Mouse (Mus musculus) ovary, adult 18-20 months (tissue): ENCODE results near the gene Lpar1.
"Not testable (repeated sequence)": the region's sequence is repeated elsewhere in the genome, so short reads cannot be mapped to it uniquely, and the experiment has no call there.

Source experiments
- DNase-seq: peaks from one replicate; pipeline ENCODE4 v3.0.0; 2022; ENCODE audit warnings: low spot score, mixed read lengths

Gene Lpar1

GRCm38 (mm10) chr4:58545888-58546432 is 7.7 kb downstream of the Lpar1 start:
- DNase-seq = peak; percentile 18

DNA sequence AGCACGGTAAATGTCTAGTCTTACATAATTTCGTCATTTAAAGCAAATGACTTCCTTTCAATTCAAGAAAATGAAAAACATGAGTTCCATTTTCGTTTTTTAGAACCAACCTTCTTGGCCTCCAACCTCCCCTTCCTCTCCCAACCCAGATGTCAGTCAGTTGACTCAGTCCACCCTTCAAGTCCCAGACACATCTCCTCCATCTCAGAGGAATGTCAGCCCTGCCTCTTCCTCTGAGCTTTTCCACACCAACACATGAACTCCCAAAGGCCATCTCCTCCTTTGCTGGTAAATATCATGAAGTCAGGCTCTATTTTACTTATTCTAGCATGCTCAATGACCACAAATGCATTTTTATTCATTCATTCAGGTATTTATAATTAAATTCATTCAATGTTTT is 10.5 kb downstream of the Lpar1 start:
- no peak for DNase-seq

GRCm38 (mm10) chr4:58542656-58543055 is 11.0 kb downstream of the Lpar1 start:
- not testable (repeated sequence) for DNase-seq

DNA sequence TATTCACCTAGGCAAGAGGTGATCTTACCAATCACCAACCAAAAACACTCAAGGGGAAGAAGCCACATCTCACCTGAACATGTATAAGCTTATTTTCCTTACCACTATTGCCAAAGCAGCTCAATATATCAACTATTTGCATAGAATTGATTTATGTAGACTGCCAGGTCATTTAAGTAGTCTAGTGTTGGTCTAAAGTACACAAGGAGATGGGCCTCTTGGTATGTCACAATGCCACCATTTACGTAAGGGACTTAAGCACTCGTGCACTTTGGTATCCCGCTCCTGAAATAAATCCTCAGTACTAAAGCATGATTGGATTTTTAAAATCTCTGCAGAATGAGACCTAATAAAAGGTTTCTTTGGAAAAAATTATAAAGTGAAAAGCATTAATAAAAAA is 12.9 kb downstream of the Lpar1 start:
- DNase-seq = no peak

DNA sequence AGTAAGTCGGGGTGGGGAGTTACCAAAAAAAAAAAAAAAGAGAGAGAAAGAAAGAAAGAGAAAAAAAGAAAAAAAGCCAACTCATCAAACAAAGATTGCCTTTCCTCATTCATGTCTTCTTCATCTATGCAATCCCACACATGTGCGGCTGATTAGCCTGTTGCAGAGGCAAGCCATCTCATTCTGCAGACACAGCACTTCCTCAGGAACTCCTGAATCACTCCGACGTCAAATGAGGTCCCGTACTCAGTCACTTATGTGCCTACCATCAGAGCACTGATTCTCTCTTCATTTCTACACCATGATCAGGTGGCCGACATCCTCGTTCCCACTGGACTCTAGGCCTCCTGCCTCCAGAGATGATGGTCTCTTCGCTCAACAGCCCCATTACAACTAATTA is 13.3 kb downstream of the Lpar1 start:
- no peak for DNase-seq

- no peak for DNase-seq
Observed at GRCm38 (mm10) chr4:58538696-58539095, 15.0 kb downstream of the Lpar1 start.

DNA sequence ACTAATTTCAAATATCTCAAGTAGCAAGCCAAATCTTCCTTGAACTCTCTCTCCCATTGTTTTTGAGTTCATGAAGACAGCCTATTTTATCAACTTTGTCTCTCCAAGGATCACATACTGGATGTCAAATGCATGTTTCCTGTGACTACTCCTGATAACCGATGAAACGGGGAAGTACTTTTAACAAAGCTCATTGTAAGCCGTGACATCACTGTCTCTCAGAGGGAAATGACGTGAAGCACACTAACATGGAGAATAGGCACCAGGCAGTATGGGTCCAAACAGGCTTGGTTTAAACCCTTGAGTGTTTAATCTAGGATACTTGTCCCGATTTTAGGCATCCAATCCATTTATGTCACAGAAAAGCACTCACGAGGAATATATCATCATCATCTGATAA is 17.9 kb downstream of the Lpar1 start:
- DNase-seq = no peak

- DNase-seq = no peak
Observed at GRCm38 (mm10) chr4:58534726-58535350, 18.9 kb downstream of the Lpar1 start.

DNA sequence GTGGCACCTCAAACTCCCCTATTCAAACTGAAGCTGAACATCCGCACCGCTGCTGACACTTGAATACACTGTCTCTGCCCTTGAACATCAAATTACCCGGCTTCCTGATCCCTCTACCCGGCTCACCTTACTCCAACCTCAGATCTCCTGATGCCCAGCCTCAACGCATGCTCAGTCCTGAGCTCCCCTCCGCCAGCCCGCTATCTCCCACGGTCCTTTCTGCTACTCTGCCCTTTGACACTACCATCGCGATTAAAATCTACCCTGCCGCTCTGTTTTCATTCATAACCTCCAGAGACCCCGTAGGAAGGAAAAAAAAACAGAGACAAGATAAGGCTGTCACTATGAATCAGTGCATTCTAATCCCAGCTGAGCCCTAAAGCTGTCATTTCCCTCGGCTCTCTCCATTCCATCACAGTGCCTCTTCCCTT is 19.5 kb downstream of the Lpar1 start:
- DNase-seq = no peak

DNA sequence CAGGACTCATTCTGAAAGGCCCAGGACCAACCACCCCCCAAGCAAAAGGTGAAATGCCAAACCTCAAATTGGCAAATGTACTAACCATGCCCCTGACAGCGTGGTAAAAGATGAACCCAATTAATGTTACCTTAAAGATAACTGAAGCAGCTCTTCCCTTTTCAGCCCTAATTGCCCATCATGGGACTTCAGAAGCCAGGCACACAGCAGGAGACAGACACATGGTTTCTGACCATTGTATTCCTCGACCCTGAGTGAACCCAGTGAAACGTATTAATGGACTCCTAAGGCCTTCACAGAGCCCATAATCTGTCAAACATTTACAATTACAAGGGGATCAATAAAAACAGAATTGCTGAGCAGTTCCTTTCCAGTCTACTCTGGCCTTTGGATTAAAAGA is 20.2 kb downstream of the Lpar1 start:
- no peak for DNase-seq

GRCm38 (mm10) chr4:58532326-58532725 is 21.4 kb downstream of the Lpar1 start:
- no peak for DNase-seq

GRCm38 (mm10) chr4:58530706-58531105 is 23.0 kb downstream of the Lpar1 start:
- no peak for DNase-seq

- no peak for DNase-seq
Observed at GRCm38 (mm10) chr4:58530279-58530678, 23.4 kb downstream of the Lpar1 start.

GRCm38 (mm10) chr4:58527852-58528251 is 25.8 kb downstream of the Lpar1 start:
- DNase-seq = no peak

- DNase-seq = no peak
Observed at GRCm38 (mm10) chr4:58521137-58521536, 32.6 kb downstream of the Lpar1 start.

GRCm38 (mm10) chr4:58520531-58520930 is 33.2 kb downstream of the Lpar1 start:
- no peak for DNase-seq

- DNase-seq = no peak
Observed at GRCm38 (mm10) chr4:58519891-58520290, 33.8 kb downstream of the Lpar1 start.

DNA sequence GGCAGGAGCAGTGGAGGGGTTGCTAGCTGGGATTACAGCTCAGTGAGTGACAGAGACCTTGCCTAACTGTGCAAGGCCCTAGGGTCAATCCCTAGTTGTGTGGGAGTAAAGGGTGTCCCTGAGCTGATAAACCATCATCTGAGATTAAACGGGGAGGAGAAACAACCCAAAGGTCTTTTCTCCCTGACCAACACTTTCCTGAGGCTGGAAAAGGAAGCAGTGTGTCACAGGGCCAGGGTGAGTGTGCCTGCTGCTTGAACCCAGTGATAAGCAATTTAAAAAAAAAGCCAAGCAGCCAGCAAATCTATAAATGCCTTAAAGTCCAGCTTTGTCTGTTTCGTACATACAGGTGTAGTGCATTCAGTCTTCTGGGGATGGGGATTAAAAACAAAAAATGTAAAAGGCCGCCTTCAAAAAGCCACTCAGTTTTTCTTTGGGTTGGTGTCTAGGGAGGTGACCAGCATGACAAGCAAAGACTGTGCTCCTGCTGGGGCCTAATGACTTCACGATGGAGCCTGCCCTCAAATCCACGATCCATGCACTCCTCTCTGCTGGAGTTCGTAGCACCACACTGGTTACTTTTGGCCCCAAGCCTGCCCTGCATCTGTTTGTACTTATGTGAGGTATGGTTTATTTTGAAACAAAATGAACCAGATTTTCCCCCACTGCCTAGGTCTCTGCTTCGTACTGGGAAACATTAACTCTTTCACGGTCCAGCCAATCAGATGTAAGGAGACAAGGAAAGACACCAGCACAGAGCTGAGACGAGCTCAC is 35.3 kb downstream of the Lpar1 start:
- no peak for DNase-seq

DNA sequence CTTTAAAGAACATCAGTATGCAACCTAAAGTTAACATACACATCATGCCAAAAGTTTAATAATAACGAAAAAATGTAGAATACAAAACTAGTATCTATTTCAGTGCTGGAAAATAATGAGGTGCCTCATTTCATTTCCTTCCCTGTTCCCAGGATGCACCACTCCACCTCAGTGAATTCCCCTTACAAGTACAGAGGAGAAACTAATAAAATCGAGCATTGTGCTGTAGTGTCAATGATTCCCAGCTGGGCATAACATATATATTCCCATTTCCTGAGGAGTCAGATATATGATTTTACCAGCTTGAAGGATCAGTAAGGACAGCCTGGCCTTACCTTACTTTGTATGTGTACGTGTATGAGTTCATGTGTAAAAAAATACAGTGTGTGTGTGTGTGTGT is 36.9 kb downstream of the Lpar1 start:
- DNase-seq = no peak

DNA sequence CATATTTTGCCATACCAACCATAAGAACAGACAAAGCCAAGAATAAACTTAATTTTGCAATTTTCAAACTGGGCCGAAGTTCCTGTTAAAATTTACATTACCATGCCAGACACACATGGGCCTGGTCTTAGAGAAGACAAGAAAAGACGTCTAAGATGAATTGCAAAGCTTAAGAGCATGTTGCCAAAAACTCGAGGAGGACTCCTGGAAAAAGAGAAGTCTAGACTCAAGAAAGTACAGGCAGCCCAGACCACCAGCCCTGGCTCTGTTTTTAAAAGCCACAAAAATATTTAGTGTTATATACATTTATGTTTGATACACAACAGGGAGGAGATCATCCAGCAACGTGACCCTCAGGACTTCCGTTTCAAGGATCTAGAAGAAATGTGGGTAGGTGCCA is 37.5 kb downstream of the Lpar1 start:
- no peak for DNase-seq

GRCm38 (mm10) chr4:58511554-58511953 is 42.1 kb downstream of the Lpar1 start:
- no peak for DNase-seq

DNA sequence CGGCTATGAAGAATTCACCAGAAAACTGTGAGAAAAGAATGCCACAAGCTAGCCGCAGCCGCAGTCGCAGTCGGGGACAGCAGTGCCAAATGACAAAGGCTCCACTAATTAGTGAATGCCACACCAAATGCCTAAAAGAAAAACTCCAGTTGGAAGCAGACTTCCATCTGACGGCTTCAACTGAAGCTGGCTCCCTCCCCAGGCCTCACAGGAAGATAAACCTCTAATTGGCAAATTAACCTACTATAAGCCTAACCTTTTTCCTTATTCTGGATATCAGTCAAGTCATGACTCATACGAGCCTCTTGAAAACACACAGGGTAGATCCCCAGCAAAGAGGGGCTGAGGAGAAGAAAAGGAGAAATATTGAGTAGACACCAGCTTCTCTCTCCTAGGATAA is 44.9 kb downstream of the Lpar1 start:
- DNase-seq = no peak

GRCm38 (mm10) chr4:58507536-58507935 is 46.2 kb downstream of the Lpar1 start:
- no peak for DNase-seq
